Mouse (Mus musculus): Measurements from ENCODE around the gene Man1c1. TPM values are rescaled to one million over a fixed set of nuclear protein-coding genes. Genes with fewer than 3 reads are reported as not detected.

The Man1c1 gene
- polyA plus RNA-seq, 1 experiment from 2014 or later: 2.5 TPM

DNA sequence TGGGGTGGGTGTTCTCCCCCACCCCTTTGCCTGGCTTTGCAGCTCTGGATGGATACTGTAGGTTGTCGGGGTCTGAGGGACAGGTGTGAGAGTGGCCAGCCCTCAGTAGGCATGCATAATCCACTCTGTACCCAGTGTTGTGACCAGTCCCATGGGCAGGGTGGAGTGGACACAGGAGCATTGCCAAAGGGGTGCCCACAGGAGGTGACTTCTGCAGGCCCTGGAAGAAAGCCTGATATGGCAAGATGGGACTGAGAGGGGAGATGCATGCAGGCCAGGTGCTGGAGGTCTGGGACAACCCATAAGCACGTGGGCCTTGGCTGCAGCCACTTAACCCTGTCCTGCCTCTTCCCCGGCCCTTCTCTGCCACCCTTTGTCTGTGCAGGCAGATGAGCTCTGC is 16.3 kb upstream of the Man1c1 start:
- H3K4me3 ChIP-seq: no peak overlapping the region
- H3K36me3 ChIP-seq: no peaks in the 10 kb centered on the region
- no peak overlapping the region for H3K9ac ChIP-seq (replicated peaks)
- no peaks in the 10 kb centered on the region for H3K4me1 ChIP-seq
- no peak for ATAC-seq (replicated peaks)
- H3K9me3 ChIP-seq: no peaks in the 10 kb centered on the region
- H3K27ac ChIP-seq (replicated peaks): no peak overlapping the region
- 75% methylated on average over 3 of the region's 3 CpGs for WGBS
- H3K4me2 ChIP-seq (replicated peaks): no peak overlapping the region
- no peaks in the 10 kb centered on the region for H3K27me3 ChIP-seq

- no peaks in the 10 kb centered on the region for H3K27me3 ChIP-seq
- no peaks in the 10 kb centered on the region for H3K9me3 ChIP-seq
- H3K9ac ChIP-seq (replicated peaks): no peak overlapping the region
- ATAC-seq (replicated peaks): no peak
- H3K4me2 ChIP-seq (replicated peaks): no peak overlapping the region
- no peak overlapping the region for H3K4me3 ChIP-seq
- no peaks in the 10 kb centered on the region for H3K4me1 ChIP-seq
- H3K36me3 ChIP-seq: no peaks in the 10 kb centered on the region
- 77% methylated on average over 8 of the region's 8 CpGs for whole genome bisulfite sequencing
- H3K27ac ChIP-seq (replicated peaks): no peak overlapping the region
Observed at GRCm38 (mm10) chr4:134719489-134719888, 15.4 kb upstream of the Man1c1 start.

DNA sequence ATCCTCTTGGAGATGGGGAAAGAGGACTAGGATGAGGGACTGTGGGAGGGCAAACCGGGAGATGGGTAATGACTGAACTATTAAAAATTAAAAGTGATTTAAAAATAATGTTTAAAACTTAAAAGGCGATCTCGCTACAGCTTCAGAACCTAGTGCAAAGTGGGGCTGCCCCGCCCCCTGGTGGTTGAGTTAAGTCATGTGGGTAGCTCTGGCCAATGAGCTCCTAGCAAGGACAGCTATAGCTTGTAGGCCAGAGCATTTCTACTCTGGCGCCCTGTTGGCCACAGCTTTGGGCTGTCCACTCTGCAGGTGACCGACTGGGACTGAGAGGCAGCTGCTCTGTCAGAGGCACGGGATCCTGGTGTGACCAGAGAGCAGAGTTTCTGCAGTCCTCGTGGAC is 9.8 kb upstream of the Man1c1 start:
- H3K9ac ChIP-seq (replicated peaks): no peak overlapping the region
- no peaks in the 10 kb centered on the region for H3K36me3 ChIP-seq
- no peaks in the 10 kb centered on the region for H3K27me3 ChIP-seq
- peaks cover 2% of the 10 kb centered on the region; the same call in 1 of the 2 replicates for H3K4me1 ChIP-seq
- H3K9me3 ChIP-seq: no peaks in the 10 kb centered on the region
- ATAC-seq (replicated peaks): peak; percentile 90
- no peak overlapping the region for H3K4me2 ChIP-seq (replicated peaks)
- no peak overlapping the region for H3K4me3 ChIP-seq
- H3K27ac ChIP-seq (replicated peaks): no peak overlapping the region
- WGBS: 2% methylated on average over 8 of the region's 8 CpGs

DNA sequence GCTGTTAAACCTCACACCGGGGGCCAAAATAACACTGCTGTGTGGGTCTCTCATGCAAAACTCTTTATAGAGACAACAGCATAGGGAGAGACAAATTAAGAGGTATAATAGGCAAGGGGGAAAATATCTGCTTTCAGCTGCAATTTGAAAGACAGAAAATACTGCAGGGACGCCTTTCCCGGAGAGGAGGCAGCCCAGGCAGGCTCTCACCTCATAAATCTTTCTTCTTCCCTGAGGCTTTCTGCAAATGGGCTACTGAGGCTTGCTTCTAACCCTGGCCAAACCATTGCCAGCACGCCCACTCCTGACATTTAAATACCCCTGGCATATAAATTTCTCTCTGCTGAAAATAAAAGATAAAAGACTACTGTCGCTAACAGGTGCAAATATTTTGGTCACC is 1.2 kb upstream of the Man1c1 start:
- Histone ChIP-seq H3K4me1 (peaks cover 37% of the 10 kb centered on the region), H3K27ac (replicated peaks) (no peak overlapping the region), H3K36me3 (no peaks in the 10 kb centered on the region), H3K9ac (replicated peaks) (no peak overlapping the region), H3K4me3 (0 out of 2 replicates have a peak overlapping the region, but pooled peaks have one; percentile 59), H3K9me3 (no peaks in the 10 kb centered on the region), H3K27me3 (peaks cover 13% of the 10 kb centered on the region; the same call in 1 of the 2 replicates), H3K4me2 (replicated peaks) (peak overlapping the region; percentile 69; the same call in 1 of the 2 replicates)
- no peak for ATAC-seq (replicated peaks)
- WGBS: 63% methylated on average over 5 of the region's 5 CpGs

DNA sequence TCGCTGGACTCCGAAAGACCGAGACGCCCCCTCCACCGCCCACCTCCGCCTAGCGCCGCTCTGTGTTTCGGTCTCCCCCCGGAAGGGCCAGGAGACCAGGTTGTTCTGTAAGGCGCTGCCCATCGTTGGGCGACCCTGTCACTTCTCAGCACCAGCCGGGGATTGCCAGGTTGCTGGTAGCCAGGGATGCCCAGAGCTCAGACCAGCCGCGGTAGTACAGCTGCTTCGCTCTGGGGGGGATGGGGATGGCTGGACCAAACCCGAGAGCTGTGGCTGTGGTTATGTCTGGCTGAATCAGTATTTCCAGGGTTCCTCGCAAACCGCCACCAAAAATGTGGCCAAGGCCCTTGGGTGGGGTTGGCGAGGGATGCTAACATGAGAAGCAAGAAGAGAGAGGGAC is 500 bp upstream of the Man1c1 start:
- Histone ChIP-seq H3K9me3 (no peaks in the 10 kb centered on the region), H3K4me3 (peak overlapping the region; percentile 59), H3K4me2 (replicated peaks) (peak overlapping the region; percentile 69), H3K9ac (replicated peaks) (peak overlapping the region; percentile 58), H3K36me3 (no peaks in the 10 kb centered on the region), H3K4me1 (peaks cover 37% of the 10 kb centered on the region), H3K27ac (replicated peaks) (peak overlapping the region; percentile 46), H3K27me3 (peaks cover 13% of the 10 kb centered on the region; the same call in 1 of the 2 replicates)
- WGBS: under 1% methylated on average over 20 of the region's 21 CpGs
- no peak for ATAC-seq (replicated peaks)

GRCm38 (mm10) chr4:134702981-134703834 is 882 bp downstream of the Man1c1 start:
- Histone ChIP-seq H3K27ac (replicated peaks) (no peak overlapping the region), H3K4me2 (replicated peaks) (peak overlapping the region; percentile 69), H3K4me3 (peak overlapping the region; percentile 59), H3K27me3 (peaks cover 13% of the 10 kb centered on the region; the same call in 1 of the 2 replicates), H3K9ac (replicated peaks) (peak overlapping the region; percentile 45), H3K4me1 (peaks cover 37% of the 10 kb centered on the region), H3K36me3 (no peaks in the 10 kb centered on the region), H3K9me3 (no peaks in the 10 kb centered on the region)
- under 1% methylated on average over 88 of the region's 90 CpGs for WGBS
- ATAC-seq (replicated peaks): peak; percentile 16

- Histone ChIP-seq H3K9me3 (no peaks in the 10 kb centered on the region), H3K9ac (replicated peaks) (no peak overlapping the region), H3K27ac (replicated peaks) (no peak overlapping the region), H3K27me3 (peaks cover 13% of the 10 kb centered on the region; the same call in 1 of the 2 replicates), H3K4me3 (peak overlapping the region; percentile 59), H3K4me1 (peaks cover 37% of the 10 kb centered on the region), H3K4me2 (replicated peaks) (peak overlapping the region; percentile 69), H3K36me3 (no peaks in the 10 kb centered on the region)
- WGBS: 34% methylated on average over 6 of the region's 6 CpGs
- no peak for ATAC-seq (replicated peaks)
Observed at GRCm38 (mm10) chr4:134701934-134702333, 2.2 kb downstream of the Man1c1 start.

GRCm38 (mm10) chr4:134700911-134701310 is 3.2 kb downstream of the Man1c1 start:
- no peak overlapping the region for H3K9ac ChIP-seq (replicated peaks)
- no peak overlapping the region for H3K4me3 ChIP-seq
- H3K36me3 ChIP-seq: no peaks in the 10 kb centered on the region
- no peaks in the 10 kb centered on the region for H3K9me3 ChIP-seq
- H3K4me2 ChIP-seq (replicated peaks): 0 out of 2 replicates have a peak overlapping the region, but pooled peaks have one; percentile 69
- no peak for ATAC-seq (replicated peaks)
- peaks cover 37% of the 10 kb centered on the region for H3K4me1 ChIP-seq
- 96% methylated on average over 2 of the region's 2 CpGs for WGBS
- peaks cover 10% of the 10 kb centered on the region; the same call in 1 of the 2 replicates for H3K27me3 ChIP-seq
- H3K27ac ChIP-seq (replicated peaks): no peak overlapping the region

DNA sequence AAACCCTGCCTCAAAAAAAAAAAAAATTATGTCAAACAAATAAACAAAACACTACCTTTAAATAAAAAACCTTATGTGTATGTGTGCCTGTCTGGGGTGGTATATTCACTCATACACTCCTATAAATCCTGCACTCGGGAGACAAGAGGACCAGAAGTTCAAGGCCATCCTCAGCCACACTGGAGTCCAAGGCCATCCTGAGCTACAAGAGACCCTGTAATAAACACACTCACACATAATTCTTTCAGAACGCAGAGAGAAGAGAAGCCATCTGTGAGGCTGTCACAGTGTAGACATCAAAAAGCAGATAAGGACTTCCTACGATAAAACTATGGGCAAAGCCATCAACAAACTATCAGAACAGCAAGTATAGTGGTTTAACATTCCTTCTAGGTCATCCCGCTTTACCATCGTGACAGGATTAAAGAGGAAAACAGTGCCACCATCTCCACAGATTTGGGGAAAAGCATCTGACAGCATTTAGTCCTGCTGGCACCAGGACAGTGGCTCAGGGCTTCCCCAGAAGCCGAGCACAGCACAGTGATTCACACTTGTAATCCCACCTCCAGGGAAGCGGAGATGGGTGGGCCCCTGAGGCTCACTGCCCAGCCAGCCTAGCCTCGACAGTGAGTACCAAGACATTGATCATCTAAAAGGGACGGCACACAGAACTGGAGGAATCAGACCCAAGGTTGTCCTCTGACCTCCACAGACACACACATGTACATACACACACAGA is 10.7 kb downstream of the Man1c1 start:
- WGBS: 74% methylated on average over 9 of the region's 9 CpGs
- Histone ChIP-seq H3K36me3 (peaks cover 4% of the 10 kb centered on the region; the same call in 1 of the 2 replicates), H3K27ac (replicated peaks) (no peak overlapping the region), H3K9me3 (no peaks in the 10 kb centered on the region), H3K4me2 (replicated peaks) (no peak overlapping the region), H3K4me3 (no peak overlapping the region), H3K27me3 (no peaks in the 10 kb centered on the region), H3K4me1 (no peaks in the 10 kb centered on the region), H3K9ac (replicated peaks) (no peak overlapping the region)
- no peak for ATAC-seq (replicated peaks)

DNA sequence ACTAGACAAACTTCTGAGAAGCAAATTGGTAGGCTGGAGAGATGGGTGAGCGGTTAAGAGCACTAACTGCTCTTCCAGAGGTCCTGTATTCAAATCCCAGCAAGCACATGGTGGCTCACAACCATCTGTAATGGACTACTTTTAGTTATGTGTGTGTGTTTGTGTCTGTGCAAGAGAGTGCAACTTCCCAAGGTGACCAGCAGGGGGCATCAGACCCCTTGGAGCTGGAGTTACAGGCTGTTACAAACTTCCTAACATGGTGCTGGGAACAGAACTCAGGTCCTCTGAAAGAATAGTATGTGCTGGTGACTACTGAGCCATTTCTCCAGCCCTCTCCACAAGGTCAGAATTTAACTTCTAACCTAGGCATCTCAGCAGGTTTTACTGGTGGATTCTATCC is 11.7 kb downstream of the Man1c1 start:
- H3K4me3 ChIP-seq: no peak overlapping the region
- H3K27me3 ChIP-seq: no peaks in the 10 kb centered on the region
- no peak for ATAC-seq (replicated peaks)
- 100% methylated on average over 1 of the region's 1 CpGs for WGBS
- H3K36me3 ChIP-seq: peaks cover 4% of the 10 kb centered on the region; the same call in 1 of the 2 replicates
- no peak overlapping the region for H3K4me2 ChIP-seq (replicated peaks)
- H3K27ac ChIP-seq (replicated peaks): no peak overlapping the region
- H3K9me3 ChIP-seq: no peaks in the 10 kb centered on the region
- H3K4me1 ChIP-seq: no peaks in the 10 kb centered on the region
- H3K9ac ChIP-seq (replicated peaks): no peak overlapping the region

- Histone ChIP-seq H3K27me3 (no peaks in the 10 kb centered on the region), H3K9ac (replicated peaks) (no peak overlapping the region), H3K4me3 (no peak overlapping the region), H3K4me2 (replicated peaks) (no peak overlapping the region), H3K4me1 (peaks cover 13% of the 10 kb centered on the region), H3K9me3 (no peaks in the 10 kb centered on the region), H3K27ac (replicated peaks) (no peak overlapping the region), H3K36me3 (no peaks in the 10 kb centered on the region)
- no peak for ATAC-seq (replicated peaks)
- WGBS: 88% methylated on average over 13 of the region's 13 CpGs
Observed at GRCm38 (mm10) chr4:134686022-134686661, 17.9 kb downstream of the Man1c1 start.
